Mouse (Mus musculus) cerebellum, postnatal 14 days (tissue): ENCODE results near the gene Nt5c1a.

Experiments used
- DNase-seq, 2 experiments: peaks; one replicate each; pipeline ENCODE4 v3.0.0; 2021; ENCODE audit warnings: mixed read lengths in 2 of 2

Gene Nt5c1a

GRCm38 (mm10) chr4:123212330-123212729 lies 11.0 kb downstream of the Nt5c1a start:
- no peak for DNase-seq

DNA sequence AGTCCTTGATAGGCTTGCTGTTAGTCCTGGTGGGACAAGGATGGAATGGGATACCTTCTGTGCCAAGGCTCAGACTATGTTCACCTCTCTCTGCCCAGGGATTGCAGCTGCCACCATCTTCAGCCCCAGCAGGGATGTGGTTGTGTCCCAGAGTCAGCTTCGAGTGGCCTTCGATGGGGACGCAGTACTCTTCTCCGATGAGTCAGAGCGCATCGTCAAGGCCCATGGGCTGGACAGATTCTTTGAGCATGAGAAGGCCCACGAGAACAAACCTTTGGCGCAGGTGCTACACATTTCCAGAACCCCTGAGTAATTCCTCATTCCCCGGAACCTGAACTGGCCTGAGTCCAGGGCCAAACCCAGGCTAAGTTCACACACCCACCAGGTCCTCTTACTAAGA lies 12.7 kb downstream of the Nt5c1a start:
- no peak for DNase-seq

- DNase-seq, result no peak
Observed at GRCm38 (mm10) chr4:123215367-123215766, 14.1 kb downstream of the Nt5c1a start.

DNA sequence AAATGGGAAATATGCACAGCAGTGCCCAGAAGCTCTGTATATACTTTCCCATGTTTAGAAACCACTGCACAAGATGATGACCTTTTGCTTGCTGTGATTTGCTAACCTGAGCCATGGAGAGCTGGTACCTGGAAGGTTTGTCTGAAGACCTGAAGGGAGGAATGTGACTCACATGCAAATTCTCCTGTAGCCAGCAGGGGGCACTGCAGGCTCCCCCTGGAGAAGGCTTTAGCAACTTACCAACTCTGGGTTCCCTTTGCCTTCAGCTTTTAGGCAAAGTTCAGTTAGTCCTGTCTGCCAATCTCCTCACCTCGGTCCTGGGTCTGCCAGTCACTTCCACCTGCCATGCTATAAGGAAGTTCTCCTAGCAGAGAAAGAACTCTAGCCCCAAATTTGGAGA lies 15.5 kb downstream of the Nt5c1a start:
- peak; percentile 40 to 42 for DNase-seq

- DNase-seq, result peak; percentile 90 to 92
Observed at GRCm38 (mm10) chr4:123219720-123220357, 18.5 kb downstream of the Nt5c1a start.

DNA sequence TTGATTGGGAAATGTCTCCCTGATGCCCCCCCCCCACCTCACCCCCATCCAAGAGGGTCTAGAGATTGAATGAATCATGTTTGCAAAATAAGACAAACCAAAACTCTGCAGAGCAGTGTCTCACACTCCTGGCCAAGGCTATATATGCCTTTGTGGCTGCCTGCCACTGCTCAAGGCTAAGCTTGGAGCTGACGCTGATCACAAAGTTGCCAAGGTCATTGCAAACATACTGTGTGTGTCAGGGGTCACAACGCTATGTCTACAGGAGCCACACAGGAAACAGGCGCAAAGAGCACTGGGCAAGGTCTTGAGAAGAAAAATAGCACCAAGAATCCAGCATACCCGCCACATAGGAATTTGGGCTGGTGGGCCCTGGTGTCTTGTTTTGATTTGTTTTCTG lies 19.3 kb downstream of the Nt5c1a start:
- DNase-seq, result no peak

DNA sequence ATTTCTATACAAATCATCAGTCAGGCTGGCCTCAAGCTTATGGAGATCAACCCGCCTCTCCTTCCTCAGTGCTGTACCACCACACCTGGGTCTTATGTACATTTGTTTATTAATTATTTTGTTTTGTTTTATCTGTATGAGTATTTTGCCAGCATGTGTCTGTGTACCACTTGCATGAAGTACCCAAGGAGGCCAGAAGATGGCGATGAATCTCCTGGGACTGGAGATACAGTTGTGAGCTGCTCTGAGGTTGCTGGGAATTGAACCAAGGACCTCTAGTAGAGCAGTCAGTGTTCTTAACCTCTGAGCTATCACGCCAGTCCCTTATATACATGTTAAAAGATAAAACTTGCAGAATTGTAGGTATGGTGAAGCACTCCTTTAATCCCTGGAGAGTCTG lies 22.0 kb downstream of the Nt5c1a start:
- peak; percentile 30 to 59 for DNase-seq

GRCm38 (mm10) chr4:123225718-123226403 lies 24.6 kb downstream of the Nt5c1a start:
- DNase-seq, result peak; percentile 33 to 45

DNA sequence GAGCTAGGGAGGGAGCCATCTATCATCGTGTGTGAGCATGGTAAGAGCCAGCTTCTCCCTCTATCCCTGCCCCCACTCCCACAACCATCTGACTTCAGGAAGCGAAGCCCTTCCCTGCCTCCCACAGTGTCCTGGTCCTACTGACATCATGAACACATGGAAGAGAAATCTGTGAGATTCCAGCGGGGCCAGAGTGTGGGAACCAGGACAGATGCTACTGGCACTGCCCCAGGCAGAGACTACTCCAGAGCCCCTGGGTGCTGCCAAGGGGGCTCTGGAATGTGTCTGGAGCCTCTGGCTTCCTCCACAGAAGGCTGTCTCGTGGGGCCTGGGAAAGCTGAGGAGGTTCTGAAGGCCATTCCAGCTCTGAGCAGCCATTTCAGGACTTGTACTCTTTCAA lies 26.4 kb downstream of the Nt5c1a start:
- DNase-seq, result peak; percentile 34 to 49

- DNase-seq, result no peak
Observed at GRCm38 (mm10) chr4:123228270-123228669, 27.0 kb downstream of the Nt5c1a start.

DNA sequence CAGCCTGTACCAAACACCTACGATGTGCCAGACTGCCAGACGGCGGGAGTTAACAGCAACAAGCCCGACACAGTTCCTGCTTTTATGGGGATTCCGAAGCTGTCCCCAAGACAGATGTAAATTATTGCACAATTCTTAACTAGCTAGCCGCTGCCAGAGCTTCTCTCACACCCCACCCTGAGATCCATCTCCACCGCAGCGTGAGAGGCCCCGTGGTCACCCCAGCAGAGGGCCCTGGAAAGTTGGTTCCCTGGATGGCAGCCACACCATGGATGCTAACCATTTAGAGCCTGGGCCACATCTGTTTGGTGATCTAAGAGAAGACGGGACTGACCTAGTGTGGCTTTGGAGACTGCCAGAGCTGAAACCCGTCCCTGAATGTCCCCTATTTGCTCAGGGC lies 27.9 kb downstream of the Nt5c1a start:
- DNase-seq, result no peak

DNA sequence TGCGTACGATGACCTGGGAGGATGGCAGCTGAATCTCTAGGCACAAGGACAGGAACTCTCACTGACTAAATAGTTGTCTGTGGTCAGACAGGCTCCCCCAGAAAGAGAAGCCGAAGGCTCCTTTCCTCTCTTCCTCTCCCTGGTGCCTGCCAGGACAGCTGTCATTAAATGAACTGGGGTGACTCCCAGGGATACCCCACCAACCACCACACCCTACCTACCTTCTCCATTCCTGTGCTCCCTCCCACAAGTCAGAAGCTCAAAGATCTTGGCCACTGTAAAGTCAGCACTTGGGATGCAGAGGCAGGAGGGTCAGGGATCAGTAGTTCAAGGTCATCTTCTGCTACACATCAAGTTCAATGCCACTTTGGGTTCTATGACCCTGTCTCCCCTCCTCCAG lies 31.5 kb downstream of the Nt5c1a start:
- no peak for DNase-seq

DNA sequence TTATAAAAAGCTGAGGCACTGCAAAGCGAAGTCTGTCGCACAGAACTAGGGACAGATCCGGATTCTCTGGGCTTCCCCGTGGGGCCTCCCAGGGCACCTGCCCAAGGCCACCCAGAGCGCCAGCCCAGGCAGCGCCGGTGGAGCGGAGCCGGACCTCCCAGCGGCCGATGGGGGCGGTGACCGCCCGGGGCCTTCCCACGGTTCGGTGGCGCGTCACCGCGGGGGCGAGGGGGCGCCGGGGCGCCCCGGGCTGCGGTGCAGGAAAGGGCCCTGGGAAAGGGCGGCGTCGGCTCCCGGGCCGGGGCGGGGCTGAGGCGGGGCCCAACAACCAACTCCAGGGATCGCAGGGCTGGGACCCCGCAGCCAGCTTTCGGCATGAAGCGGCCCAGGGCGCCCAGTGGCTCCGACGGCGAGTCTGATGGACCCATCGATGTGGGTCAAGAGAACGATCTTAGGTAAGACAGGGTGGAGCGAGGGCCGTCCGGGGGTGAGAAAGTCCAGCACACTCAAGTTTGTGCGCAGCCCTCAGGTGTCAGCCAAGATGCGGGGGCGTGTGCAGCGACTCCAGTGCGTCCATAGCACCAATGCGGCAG lies 32.3 kb downstream of the Nt5c1a start, which contains the start of gene Heyl:
Heyl (plus strand) TSS at position 65 of the 593 bp plus-strand sequence.
- no peak for DNase-seq

DNA sequence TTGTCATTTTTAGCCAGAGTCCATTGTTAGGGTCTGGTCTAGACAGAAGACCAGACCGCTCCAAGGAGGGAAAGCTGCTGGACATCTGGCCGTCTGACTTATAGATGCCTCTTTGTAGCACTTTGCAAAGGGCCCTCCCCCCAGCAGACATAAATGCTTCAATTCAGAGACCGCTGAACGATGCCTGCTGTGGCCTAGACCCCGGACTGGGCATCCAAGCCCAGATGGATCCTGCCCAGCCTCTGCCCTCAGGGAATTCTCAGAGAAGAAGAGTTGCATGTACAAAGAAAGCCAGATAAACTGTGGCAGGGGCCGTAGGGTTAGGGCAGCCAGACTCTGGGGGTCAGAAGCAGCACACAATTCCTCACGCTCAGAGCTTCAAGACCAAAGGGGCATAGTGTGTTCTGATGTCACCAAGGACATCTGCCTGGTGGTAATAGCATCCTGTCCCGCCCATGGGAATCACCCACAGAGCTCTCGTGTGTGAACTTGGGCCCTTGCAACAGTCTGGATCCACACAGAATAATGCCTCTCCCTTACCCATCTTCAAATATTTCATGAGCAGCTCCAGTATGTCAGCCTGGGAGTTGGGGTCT lies 34.6 kb downstream of the Nt5c1a start:
- no peak for DNase-seq

GRCm38 (mm10) chr4:123236431-123237031 lies 35.2 kb downstream of the Nt5c1a start:
- DNase-seq, result no peak

DNA sequence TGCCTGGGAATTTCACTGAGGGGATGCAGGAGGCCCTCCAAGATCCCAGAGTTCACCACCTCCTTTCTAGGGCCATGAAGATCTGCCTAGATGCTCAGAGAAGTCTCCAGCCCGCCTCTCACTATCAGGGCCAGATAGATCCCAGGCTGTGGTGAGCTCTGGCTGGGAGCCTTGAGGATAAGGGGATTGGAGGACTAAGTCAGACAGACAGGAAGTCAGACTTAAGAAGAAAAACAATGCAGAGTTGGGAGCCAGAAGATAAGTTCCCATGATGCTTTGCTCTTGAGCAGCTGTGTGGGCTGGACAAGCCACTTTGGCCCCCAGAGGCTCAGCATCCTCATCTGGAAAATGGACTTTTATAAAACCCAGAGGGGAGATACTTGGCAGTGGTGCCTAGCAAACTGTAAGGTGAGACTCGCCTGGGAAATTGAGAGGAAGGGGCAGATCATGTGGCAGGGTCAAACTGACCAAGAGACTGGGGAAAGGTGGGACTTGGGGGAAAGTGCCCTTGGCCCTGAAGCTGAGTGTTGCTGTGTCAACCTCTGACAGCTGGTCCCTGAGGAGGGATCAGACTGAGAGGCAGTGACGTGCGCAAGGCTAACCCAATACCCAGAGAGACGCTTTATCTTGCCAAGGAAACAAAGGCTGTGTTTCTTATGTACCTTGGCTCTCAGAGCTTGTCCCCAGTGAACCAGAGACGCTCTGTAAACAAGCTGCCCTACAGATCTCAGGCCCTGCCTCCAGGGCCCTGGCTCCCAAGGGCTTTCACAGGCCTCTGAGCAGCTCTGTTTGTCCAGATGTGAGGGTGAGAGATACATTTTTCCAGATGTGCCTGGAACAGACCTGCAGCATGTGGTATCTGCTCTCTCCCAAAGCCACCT lies 36.3 kb downstream of the Nt5c1a start:
- DNase-seq, result no peak

DNA sequence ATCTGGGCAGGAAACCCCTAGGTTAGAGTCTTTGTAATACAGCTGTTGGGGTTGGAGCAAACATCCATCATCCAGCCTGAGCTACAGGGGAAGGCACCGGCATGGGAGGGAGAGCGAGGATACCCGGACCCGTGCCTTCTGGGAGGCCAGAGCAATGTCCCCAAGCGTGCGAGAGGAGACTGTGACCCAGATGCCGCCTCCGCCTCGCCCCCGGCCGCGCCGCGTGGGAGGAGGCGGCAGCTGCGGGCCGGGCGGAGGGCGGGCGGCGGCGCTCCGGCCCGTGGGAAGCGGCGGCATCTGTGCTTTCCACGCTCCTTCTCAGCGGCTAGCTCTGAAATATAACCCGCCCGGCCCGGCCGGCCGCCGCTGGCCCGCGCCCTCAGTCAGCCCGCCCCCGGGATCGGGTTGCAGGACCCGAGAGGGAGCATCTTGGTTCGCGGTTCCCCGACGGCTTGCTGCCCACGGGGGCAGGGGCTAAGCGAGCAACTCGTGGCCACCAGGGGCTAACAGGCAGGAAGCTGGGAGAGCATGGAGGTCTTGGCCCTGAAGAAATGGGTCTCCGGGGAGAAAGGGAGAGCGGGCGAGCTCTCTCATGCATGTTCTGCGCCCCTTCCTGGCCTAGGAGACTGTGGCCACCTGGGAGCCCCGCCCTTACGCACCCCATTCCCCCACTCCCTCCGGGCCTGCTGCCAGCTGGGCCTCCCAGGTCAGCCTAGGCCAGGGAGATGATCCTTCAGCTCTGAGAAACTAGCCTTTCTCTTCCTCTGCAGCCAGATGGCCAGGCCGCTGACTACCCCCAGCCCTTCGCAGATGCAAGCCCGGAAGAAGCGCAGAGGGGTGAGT lies 38.3 kb downstream of the Nt5c1a start:
- DNase-seq, result no peak

DNA sequence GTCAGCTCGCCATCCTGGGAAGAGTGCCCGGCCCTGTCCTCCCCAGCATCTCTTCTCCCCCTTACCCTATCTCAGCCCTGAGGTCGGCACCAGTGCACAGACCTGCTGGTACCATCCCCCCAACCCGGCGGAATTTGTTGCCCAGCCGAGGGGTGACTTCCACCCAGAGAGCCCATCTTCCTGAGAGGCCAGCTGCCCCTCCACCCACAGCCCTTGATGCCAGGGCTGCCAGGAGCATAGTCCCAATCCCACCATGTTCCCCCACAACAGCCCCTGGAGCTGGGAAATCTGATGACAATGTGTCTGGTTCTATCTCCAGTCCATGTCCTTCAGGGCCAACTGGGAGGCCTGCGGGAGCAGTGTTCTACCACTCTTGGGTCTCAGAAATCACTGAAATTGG lies 44.9 kb downstream of the Nt5c1a start:
- DNase-seq, result no peak

DNA sequence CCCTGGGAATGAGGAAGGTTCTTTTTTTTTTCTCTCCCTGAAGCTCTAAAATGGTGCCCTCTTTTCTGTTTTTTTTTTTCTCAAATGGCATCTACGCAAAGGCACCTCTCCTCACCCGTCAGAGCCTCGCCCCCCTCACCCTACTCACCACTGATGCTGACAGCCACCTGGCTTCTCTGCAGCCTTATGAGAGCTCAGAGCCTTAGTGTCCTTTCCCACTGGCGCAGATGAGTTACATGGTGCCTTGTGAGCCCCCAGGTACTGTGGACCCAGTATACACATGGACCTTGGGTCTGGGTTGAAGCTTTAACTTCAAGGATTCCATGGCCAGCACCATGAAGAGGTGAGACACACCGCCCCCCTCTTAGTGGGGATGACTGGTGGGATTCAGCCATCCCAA lies 45.3 kb downstream of the Nt5c1a start:
- no peak for DNase-seq

DNA sequence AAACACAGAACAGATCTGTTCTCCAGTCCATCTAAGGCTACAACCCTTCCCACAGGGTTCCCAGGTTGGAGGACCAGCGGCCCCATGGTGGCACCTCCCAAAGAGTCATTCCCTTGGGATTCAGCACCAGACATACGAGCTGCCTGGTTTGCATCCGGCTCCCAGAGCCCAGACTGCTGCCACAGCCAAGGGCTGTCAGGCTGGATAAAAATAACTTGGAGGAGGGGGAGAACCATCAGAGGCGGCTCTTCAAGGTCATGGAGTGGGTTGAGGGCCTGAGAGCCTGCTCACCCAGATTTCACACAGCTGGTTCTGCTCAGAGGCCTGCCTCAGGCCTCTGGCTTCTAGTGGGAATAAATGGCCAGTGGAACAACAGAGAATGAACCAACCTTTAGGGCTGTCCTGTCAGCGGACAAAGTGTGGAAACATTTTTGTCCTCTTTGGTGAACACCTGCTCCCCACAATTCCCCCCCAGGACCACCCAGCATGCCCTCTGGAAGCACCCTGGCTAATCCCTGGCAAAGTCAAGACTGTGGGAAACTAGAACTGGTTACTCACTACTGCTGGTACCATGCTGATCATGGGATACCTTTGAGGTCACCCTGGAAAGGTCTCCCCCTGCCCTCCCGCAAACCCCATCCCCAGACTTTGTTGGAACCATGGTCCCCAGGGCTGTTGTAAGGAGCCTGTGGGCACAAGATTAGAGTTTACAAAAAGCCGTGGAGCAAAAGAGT lies 46.0 kb downstream of the Nt5c1a start:
- DNase-seq, result no peak
